Mouse (Mus musculus): Measurements from ENCODE around the gene Col27a1.

The Col27a1 gene

GRCm38 (mm10) chr4:63213907-63214621 lies at the start of gene Col27a1:
Gene Col27a1, plus strand, starts transcription at chr4:63214004.
- DNase-seq, result no peak

- no peak for DNase-seq
These were observed 48.2 kb upstream of the Col27a1 start for GRCm38 (mm10) chr4:63165636-63166035.

GRCm38 (mm10) chr4:63166323-63166722 lies 47.5 kb upstream of the Col27a1 start:
- DNase-seq, result no peak

- no peak for DNase-seq
These were observed 43.7 kb upstream of the Col27a1 start for GRCm38 (mm10) chr4:63170061-63170460.

- DNase-seq, result no peak
These were observed 42.7 kb upstream of the Col27a1 start for GRCm38 (mm10) chr4:63171122-63171521.

- DNase-seq, result no peak
These were observed 41.7 kb upstream of the Col27a1 start, which contains the start of gene Kif12 for GRCm38 (mm10) chr4:63171969-63172685. Gene Kif12, minus strand, starts transcription at chr4:63172131.

- peak; percentile 78 for DNase-seq
These were observed 32.2 kb upstream of the Col27a1 start for GRCm38 (mm10) chr4:63181556-63181955.

- DNase-seq, result no peak
These were observed 27.4 kb upstream of the Col27a1 start for GRCm38 (mm10) chr4:63186281-63186870.

GRCm38 (mm10) chr4:63191641-63192040 lies 22.2 kb upstream of the Col27a1 start:
- no peak for DNase-seq

- DNase-seq, result no peak
These were observed 19.4 kb upstream of the Col27a1 start for GRCm38 (mm10) chr4:63194366-63194765.

- DNase-seq, result no peak
These were observed 14.4 kb upstream of the Col27a1 start for GRCm38 (mm10) chr4:63199366-63199765.

- no peak for DNase-seq
These were observed 9.9 kb upstream of the Col27a1 start for GRCm38 (mm10) chr4:63203874-63204273.

- no peak for DNase-seq
These were observed 8.2 kb upstream of the Col27a1 start for GRCm38 (mm10) chr4:63205583-63205982.

- peak; percentile 75 for DNase-seq
These were observed 1.6 kb downstream of the Col27a1 start for GRCm38 (mm10) chr4:63215185-63215992.

GRCm38 (mm10) chr4:63215993-63216531 lies 2.3 kb downstream of the Col27a1 start:
- peak; percentile 31 for DNase-seq

- no peak for DNase-seq
These were observed 2.8 kb downstream of the Col27a1 start for GRCm38 (mm10) chr4:63216566-63216965.

GRCm38 (mm10) chr4:63217513-63217912 lies 3.7 kb downstream of the Col27a1 start:
- no peak for DNase-seq

GRCm38 (mm10) chr4:63219059-63219458 lies 5.3 kb downstream of the Col27a1 start:
- DNase-seq, result no peak

GRCm38 (mm10) chr4:63219635-63220034 lies 5.8 kb downstream of the Col27a1 start:
- no peak for DNase-seq

- no peak for DNase-seq
These were observed 7.5 kb downstream of the Col27a1 start for GRCm38 (mm10) chr4:63221096-63221958.

- no peak for DNase-seq
These were observed 8.4 kb downstream of the Col27a1 start for GRCm38 (mm10) chr4:63222246-63222645.

- no peak for DNase-seq
These were observed 11.6 kb downstream of the Col27a1 start for GRCm38 (mm10) chr4:63225373-63225772.

Data from right cerebral cortex, postnatal 14 days (tissue).